Mouse (Mus musculus) thymus, adult 2 months (tissue): Measurements from ENCODE around the gene Cldn24. TPM values are rescaled to one million over a fixed set of nuclear protein-coding genes. Genes with fewer than 3 reads are reported as not detected.

Experiments used
- DNase-seq: peaks from one replicate; pipeline ENCODE4 v3.0.0; 2021
- H3K27ac ChIP-seq: fragments of 200-500 bp; 2 replicates; pipeline ENCODE4 v1.5.1; 2012; ENCODE audit warnings: low read length, control low read depth; ENCODE audit not compliant: control insufficient read depth, insufficient read depth
- H3K27me3 ChIP-seq: fragments of 200-500 bp; 2 replicates; pipeline ENCODE4 v1.6.1; 2012; ENCODE audit warnings: mild to moderate bottlenecking, low read length, moderate library complexity, mixed read lengths; ENCODE audit not compliant: control insufficient read depth, insufficient read depth
- H3K36me3 ChIP-seq: fragments of 200-500 bp; 2 replicates; pipeline ENCODE4 v1.6.1; 2012; ENCODE audit warnings: mild to moderate bottlenecking, low read length, moderate library complexity; ENCODE audit not compliant: control insufficient read depth, insufficient read depth
- H3K4me1 ChIP-seq: fragments of 200-500 bp; replicated peaks from 2 replicates; pipeline ENCODE4 v1.6.1; 2012; ENCODE audit warnings: low read length; ENCODE audit not compliant: control insufficient read depth, insufficient read depth
- H3K4me3 ChIP-seq: fragments of 200-500 bp; 2 replicates; pipeline ENCODE4 v1.5.1; 2012; ENCODE audit warnings: mild to moderate bottlenecking, low read length, control low read depth, moderate library complexity; ENCODE audit not compliant: control insufficient read depth, insufficient read depth
- CTCF ChIP-seq: fragments of 200-500 bp; IDR thresholded peaks from 2 replicates; pipeline ENCODE4 v1.5.1; 2012; ENCODE audit warnings: mild to moderate bottlenecking, control low read depth, low read length, moderate library complexity, borderline replicate concordance; ENCODE audit not compliant: control insufficient read depth, poor library complexity, insufficient read depth; ENCODE audit errors: extremely low read depth
- POLR2A ChIP-seq: fragments of 200-500 bp; IDR thresholded peaks from 2 replicates; pipeline ENCODE4 v1.6.1; 2012; ENCODE audit warnings: mild to moderate bottlenecking, low read length, control low read depth, moderate library complexity; ENCODE audit not compliant: control insufficient read depth, poor library complexity, insufficient read depth; ENCODE audit errors: extremely low read depth
- WGBS: fragments of 180-500 bp; shearing (Covaris S2); methylation state at CpG from one replicate; pipeline ENCODE4 v1.1.7; 2018; 5-methylcytosine and 5-hydroxymethylcytosine counted together
- polyA plus RNA-seq: library from polyadenylated mRNA; depleted of rRNA; stranded (reverse); fragments of >200 nt; gene quantifications from 2 replicates; pipeline ENCODE4 v1.2.3, GENCODE M21; 2012

Gene Cldn24
- polyA plus RNA-seq, 1 experiment = not detected

- Histone ChIP-seq H3K27me3 (no peaks in the 10 kb centered on the region), H3K4me1 (no peaks in the 10 kb centered on the region), H3K36me3 (no peaks in the 10 kb centered on the region), H3K27ac (no peak overlapping the region), H3K4me3 (no peak overlapping the region)
- TF ChIP-seq POLR2A (no peak), CTCF (no peak)
- WGBS = 87% methylated on average over 10 of the region's 10 CpGs
- no peak for DNase-seq
These were observed 1.8 kb downstream of the Cldn24 start for GRCm38 (mm10) chr8:47823777-47824176.

- no peak for DNase-seq
- WGBS = 90% methylated on average over 13 of the region's 13 CpGs
- H3K27ac ChIP-seq = no peak within 1 kb of the TSS
- H3K4me1 ChIP-seq = no peaks in the 10 kb centered on the region
- H3K36me3 ChIP-seq = no peaks in the 10 kb centered on the region
- no peaks in the 10 kb centered on the region for H3K27me3 ChIP-seq
- H3K4me3 ChIP-seq = no peak within 1 kb of the TSS
- TF ChIP-seq POLR2A (no peak), CTCF (no peak)
These were observed 2.2 kb downstream of the Cldn24 start, which contains the start of gene Cldn22 for GRCm38 (mm10) chr8:47824182-47824581. Gene Cldn22 (plus strand): TSS chr8:47824482.

- 95% methylated on average over 5 of the region's 5 CpGs for WGBS
- H3K4me1 ChIP-seq = no peaks in the 10 kb centered on the region
- no peak overlapping the region for H3K4me3 ChIP-seq
- no peak overlapping the region for H3K27ac ChIP-seq
- H3K36me3 ChIP-seq = no peaks in the 10 kb centered on the region
- no peak for TF ChIP-seq CTCF
- no peak for TF ChIP-seq POLR2A
- DNase-seq = no peak
- no peaks in the 10 kb centered on the region for H3K27me3 ChIP-seq
These were observed 3.7 kb downstream of the Cldn24 start for GRCm38 (mm10) chr8:47825596-47825995.

- no peak for TF ChIP-seq CTCF
- no peak for TF ChIP-seq POLR2A
- no peak overlapping the region for H3K4me3 ChIP-seq
- no peaks in the 10 kb centered on the region for H3K27me3 ChIP-seq
- WGBS = 96% methylated on average over 9 of the region's 9 CpGs
- no peak overlapping the region for H3K27ac ChIP-seq
- no peaks in the 10 kb centered on the region for H3K4me1 ChIP-seq
- no peak for DNase-seq
- H3K36me3 ChIP-seq = no peaks in the 10 kb centered on the region
These were observed 5.0 kb downstream of the Cldn24 start for GRCm38 (mm10) chr8:47826911-47827310.

GRCm38 (mm10) chr8:47832616-47833015 lies 10.7 kb downstream of the Cldn24 start:
- no peak for DNase-seq
- 86% methylated on average over 6 of the region's 6 CpGs for WGBS
- Histone ChIP-seq H3K27ac (no peak overlapping the region), H3K4me3 (no peak overlapping the region), H3K4me1 (no peaks in the 10 kb centered on the region), H3K36me3 (no peaks in the 10 kb centered on the region), H3K27me3 (no peaks in the 10 kb centered on the region)
- TF ChIP-seq POLR2A (no peak), CTCF (no peak)

GRCm38 (mm10) chr8:47833944-47834343 lies 12.0 kb downstream of the Cldn24 start:
- Histone ChIP-seq H3K36me3 (no peaks in the 10 kb centered on the region), H3K27me3 (no peaks in the 10 kb centered on the region), H3K27ac (no peak overlapping the region), H3K4me1 (no peaks in the 10 kb centered on the region), H3K4me3 (no peak overlapping the region)
- TF ChIP-seq CTCF (no peak), POLR2A (no peak)
- WGBS = 88% methylated on average over 1 of the region's 1 CpGs
- no peak for DNase-seq

GRCm38 (mm10) chr8:47843063-47843462 lies 21.1 kb downstream of the Cldn24 start:
- TF ChIP-seq CTCF (no peak), POLR2A (no peak)
- H3K4me1 ChIP-seq = no peaks in the 10 kb centered on the region
- DNase-seq = no peak
- 93% methylated on average over 7 of the region's 7 CpGs for WGBS
- no peak overlapping the region for H3K27ac ChIP-seq
- no peaks in the 10 kb centered on the region for H3K36me3 ChIP-seq
- no peaks in the 10 kb centered on the region for H3K27me3 ChIP-seq
- no peak overlapping the region for H3K4me3 ChIP-seq
